Mouse (Mus musculus) R1 (cell line): ENCODE measurements around the gene B3galnt2.
A peak's percentile ranks its signal among the peaks of the same experiment; 100 is the strongest.
"Not testable (repeated sequence)": the region's sequence is repeated elsewhere in the genome, so short reads cannot be mapped to it uniquely, and the experiment has no call there.

Source experiments
- DNase-seq: peaks from one replicate; pipeline ENCODE4 v3.0.0-alpha.2; 2018; ENCODE audit warnings: low read depth, low spot score

B3galnt2 gene

GRCm38 (mm10) chr13:14006056-14006455 is 51.8 kb downstream of the B3galnt2 start:
- DNase-seq = no peak

GRCm38 (mm10) chr13:14011454-14011995 is 57.3 kb downstream of the B3galnt2 start:
- peak; percentile 18 for DNase-seq

- DNase-seq = no peak
These were observed 59.7 kb downstream of the B3galnt2 start for GRCm38 (mm10) chr13:14014001-14014400.

GRCm38 (mm10) chr13:14014540-14014939 is 60.3 kb downstream of the B3galnt2 start:
- no peak for DNase-seq

- DNase-seq = peak; percentile 20
These were observed 61.3 kb downstream of the B3galnt2 start for GRCm38 (mm10) chr13:14015609-14016008.

GRCm38 (mm10) chr13:14018283-14018682 is 64.0 kb downstream of the B3galnt2 start:
- no peak for DNase-seq

GRCm38 (mm10) chr13:14018852-14019251 is 64.6 kb downstream of the B3galnt2 start:
- no peak for DNase-seq

- DNase-seq = not testable (repeated sequence)
These were observed 67.1 kb downstream of the B3galnt2 start for GRCm38 (mm10) chr13:14021417-14021816.

- DNase-seq = no peak
These were observed 71.3 kb downstream of the B3galnt2 start for GRCm38 (mm10) chr13:14025554-14025953.

GRCm38 (mm10) chr13:14026154-14026820 is 72.0 kb downstream of the B3galnt2 start:
- DNase-seq = no peak

- DNase-seq = no peak
These were observed 79.2 kb downstream of the B3galnt2 start for GRCm38 (mm10) chr13:14033309-14034072.

- peak; percentile 70 for DNase-seq
These were observed 79.7 kb downstream of the B3galnt2 start for GRCm38 (mm10) chr13:14034073-14034348.

- DNase-seq = not testable (repeated sequence)
These were observed 81.1 kb downstream of the B3galnt2 start for GRCm38 (mm10) chr13:14035352-14035751.

GRCm38 (mm10) chr13:14035875-14036630 is 81.8 kb downstream of the B3galnt2 start:
- DNase-seq = no peak

GRCm38 (mm10) chr13:14038911-14039291 is 84.6 kb downstream of the B3galnt2 start:
- no peak for DNase-seq

- DNase-seq = peak; percentile 95
These were observed 85.2 kb downstream of the B3galnt2 start, which contains the start of gene Tbce for GRCm38 (mm10) chr13:14039292-14039965. Gene Tbce, minus strand, starts transcription at chr13:14039638.

GRCm38 (mm10) chr13:14040186-14040585 is 85.9 kb downstream of the B3galnt2 start:
- DNase-seq = peak; percentile 35

- no peak for DNase-seq
These were observed 89.6 kb downstream of the B3galnt2 start for GRCm38 (mm10) chr13:14043851-14044250.

GRCm38 (mm10) chr13:14044521-14044920 is 90.3 kb downstream of the B3galnt2 start:
- no peak for DNase-seq
